Mouse (Mus musculus): ENCODE measurements around the gene Gm49721. TPM values are rescaled to one million over a fixed set of nuclear protein-coding genes. Genes with fewer than 3 reads are reported as not detected.
"Not testable (repeated sequence)": the region's sequence is repeated elsewhere in the genome, so short reads cannot be mapped to it uniquely, and the experiment has no call there.

Gene Gm49721
- polyA plus RNA-seq, 1 experiment, result 1.3 TPM

GRCm38 (mm10) chr17:7069561-7070240 is 91.0 kb downstream of the Gm49721 start:
- not testable (repeated sequence) for DNase-seq (ENCODE audit: extremely low spot score in 1 of 2, low spot score in 1 of 2)

DNA sequence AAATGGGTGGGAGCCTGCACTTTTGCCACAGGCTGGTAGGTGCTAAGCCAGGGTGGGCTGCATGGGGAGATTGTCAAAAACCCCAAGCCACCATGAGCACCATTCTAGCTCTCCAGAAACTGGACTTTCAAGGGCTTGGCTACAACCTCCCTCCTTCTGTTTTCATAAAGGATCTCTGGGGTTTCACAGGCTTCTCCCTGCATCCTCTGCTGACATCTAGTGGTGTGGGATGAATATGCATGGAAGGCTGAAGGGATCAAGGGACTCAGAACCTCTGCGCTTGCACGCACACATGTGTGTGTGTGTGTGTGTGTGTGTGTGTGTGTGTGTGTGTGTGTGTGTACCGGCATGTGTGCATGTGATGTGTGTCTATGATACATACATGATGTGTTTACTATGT is 95.8 kb downstream of the Gm49721 start:
- peak in 1 of 2 experiments; percentile 67 for DNase-seq (ENCODE audit: extremely low spot score in 1 of 2, low spot score in 1 of 2)

DNA sequence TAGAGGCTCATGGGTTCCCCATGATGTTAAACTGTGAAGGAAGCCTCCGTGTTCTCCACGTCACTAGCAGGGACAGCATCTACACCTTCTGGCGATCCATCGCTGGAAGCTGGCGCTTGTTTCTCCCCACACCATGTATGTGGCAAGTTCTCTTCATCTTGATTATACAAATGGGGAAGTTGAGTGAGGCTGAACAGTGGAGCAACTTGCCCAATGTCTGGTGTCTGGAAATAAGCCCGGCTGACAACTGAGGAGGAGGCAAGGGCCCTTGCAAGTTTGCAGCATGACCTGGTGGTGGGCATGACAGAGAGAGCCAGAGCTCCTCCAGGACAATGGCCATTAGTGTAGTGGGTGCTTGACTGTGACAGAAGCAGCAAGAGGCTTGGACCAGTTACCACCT is 96.8 kb downstream of the Gm49721 start:
- not testable (repeated sequence) for DNase-seq (ENCODE audit: extremely low spot score in 1 of 2, low spot score in 1 of 2)

DNA sequence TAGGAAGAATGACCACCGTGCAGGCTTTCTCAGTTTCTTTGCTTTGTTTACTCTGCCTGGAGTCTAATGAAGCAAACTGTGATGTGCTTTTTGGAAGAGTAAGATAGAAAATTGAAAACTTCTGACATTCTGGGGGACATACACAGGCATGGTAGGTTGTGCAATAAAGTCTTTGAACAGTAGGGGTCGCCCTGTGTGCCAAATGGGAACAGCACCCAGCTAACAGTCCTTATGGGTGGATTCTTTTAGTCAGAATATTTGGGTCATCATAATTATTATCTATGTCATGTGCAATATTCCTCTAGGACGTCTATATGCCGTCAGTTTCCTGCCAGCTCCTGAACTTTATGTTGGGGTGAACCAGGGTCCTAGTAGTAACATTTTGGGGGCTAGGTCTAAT is 100.9 kb downstream of the Gm49721 start:
- DNase-seq (ENCODE audit: extremely low spot score in 1 of 2, low spot score in 1 of 2), result peak in 1 of 2 experiments; percentile 89

DNA sequence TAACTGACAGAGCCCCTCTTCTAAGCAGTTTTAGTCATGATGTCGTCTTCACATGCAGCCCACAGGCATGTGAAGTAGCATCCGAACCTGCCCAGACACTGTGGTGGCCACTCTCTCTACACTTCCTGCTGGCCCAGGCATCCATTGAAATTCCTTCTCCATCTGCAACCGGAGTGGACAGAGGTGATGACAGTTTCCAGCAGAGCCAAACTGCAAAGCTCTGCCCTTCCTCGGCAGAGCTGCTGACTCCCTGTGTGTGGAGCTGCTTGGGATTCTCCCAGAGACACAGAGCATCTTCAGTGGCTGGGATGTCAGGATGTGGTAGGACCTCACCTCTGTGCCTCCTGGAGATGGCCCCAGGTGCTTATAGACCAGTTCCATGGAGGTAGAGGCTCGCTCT is 105.8 kb downstream of the Gm49721 start:
- not testable (repeated sequence) for DNase-seq (ENCODE audit: extremely low spot score in 1 of 2, low spot score in 1 of 2)

DNA sequence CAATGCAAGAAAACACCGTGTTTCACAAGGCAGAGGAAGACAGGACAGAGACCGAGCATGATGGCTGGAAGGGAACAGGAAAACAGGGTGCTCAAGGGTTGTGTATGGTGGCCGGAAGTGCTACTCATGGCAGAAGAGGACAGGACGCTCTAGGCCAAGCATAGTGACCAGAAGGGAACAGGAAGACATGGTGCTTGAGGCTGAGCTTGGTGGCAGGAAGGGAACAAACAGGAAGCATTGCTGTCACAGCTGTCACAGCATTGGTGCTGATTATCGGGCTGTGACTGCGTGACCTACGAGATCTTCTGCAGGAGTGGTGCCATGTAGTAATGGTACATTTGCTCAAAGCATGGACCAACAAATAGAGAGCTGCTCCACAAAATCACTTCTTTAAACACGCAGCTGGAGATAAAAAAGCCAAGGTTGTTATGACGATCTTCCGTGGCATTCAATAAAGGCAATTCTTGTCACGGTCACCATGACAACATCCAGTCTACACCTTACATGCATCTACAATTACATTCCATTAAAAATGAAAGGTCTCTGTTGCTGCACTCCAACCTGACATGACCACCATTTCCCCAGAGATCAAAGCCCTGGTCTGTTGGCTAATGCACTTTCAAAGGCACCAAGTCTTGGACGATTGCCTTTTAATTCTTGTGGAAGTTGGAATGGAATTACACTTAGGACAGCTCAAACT is 106.9 kb downstream of the Gm49721 start:
- not testable (repeated sequence) for DNase-seq (ENCODE audit: extremely low spot score in 1 of 2, low spot score in 1 of 2)

DNA sequence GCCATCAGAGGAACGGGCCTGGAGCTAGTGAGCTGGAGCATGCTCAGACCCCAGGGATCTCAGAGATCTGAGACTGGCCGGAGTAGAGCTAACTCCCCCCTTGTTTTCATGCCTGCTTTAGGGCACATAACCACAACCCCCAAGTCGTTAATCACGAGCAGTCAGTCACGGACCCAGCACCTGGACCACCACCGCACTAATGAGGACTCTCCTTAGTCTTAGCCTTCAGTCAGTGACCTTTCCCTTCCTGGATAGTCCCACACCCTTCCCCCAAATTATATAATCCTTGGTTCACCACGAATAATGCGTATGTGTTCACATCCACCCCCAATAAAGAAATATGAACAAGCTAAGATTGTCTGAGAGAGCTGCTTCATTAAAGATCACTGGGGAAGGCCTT is 108.1 kb downstream of the Gm49721 start:
- DNase-seq (ENCODE audit: extremely low spot score in 1 of 2, low spot score in 1 of 2), result not testable (repeated sequence)

Other genes with a start within 250 kb of the Gm49721 start
- 49.8 and 53.9 TPM in 2 replicates for gene Ezr, start 196.1 kb upstream of the Gm49721 start, polyA plus RNA-seq (2012; rRNA removed)
- 30.5 and 31.6 TPM in 2 replicates for gene Rsph3b, start 30.2 kb upstream of the Gm49721 start, polyA plus RNA-seq (2012; rRNA removed)
- 32.2 and 36.4 TPM in 2 replicates for gene Tagap1, start 17.7 kb upstream of the Gm49721 start, polyA plus RNA-seq (2012; rRNA removed)
- gene Rnaset2b, start 8.3 kb upstream of the Gm49721 start, polyA plus RNA-seq (2012; rRNA removed), result 87.7 and 109 TPM in 2 replicates
- gene Gm1604a, start 46.7 kb downstream of the Gm49721 start, polyA plus RNA-seq (2012; rRNA removed), result 1.8 and 2.7 TPM in 2 replicates
- 40.8 and 44.1 TPM in 2 replicates for gene Rps6ka2, start 191.2 kb downstream of the Gm49721 start, polyA plus RNA-seq (2012; rRNA removed)